Mouse (Mus musculus): Measurements from ENCODE around the gene Qtrt1. TPM values are rescaled to one million over a fixed set of nuclear protein-coding genes. Genes with fewer than 3 reads are reported as not detected.

The Qtrt1 gene
- total and polyA plus RNA-seq, 3 experiments, result 48.1 to 57.8 (median 56.8) TPM

GRCm38 (mm10) chr9:21435777-21436635, 24.4 kb downstream of the Qtrt1 start:
- dilution Hi-C loops (cut with MboI; ENCODE audit: extremely low pct_ligation_motif_present, extremely low pct_unique_long_range_greater_than_20kb, low sequenced_read_pairs), result no loop called here
- H3K4me3 ChIP-seq (replicated peaks in 1 of 3; ENCODE audit: low read depth in 2 of 3, low read length in 2 of 3, poor library complexity in 1 of 3), result no peak overlapping the region

GRCm38 (mm10) chr9:21437577-21437976, 25.9 kb downstream of the Qtrt1 start:
- dilution Hi-C loops (cut with MboI; ENCODE audit: extremely low pct_ligation_motif_present, extremely low pct_unique_long_range_greater_than_20kb, low sequenced_read_pairs), result no loop called here
- peaks cover 6 to 72% of the 10 kb centered on the region in 2 experiments for H3K36me3 ChIP-seq (replicated peaks in 1 of 2; ENCODE audit: control insufficient read depth in 1 of 2, insufficient read depth in 1 of 2, low read length in 1 of 2)
- H3K9ac ChIP-seq (ENCODE audit: insufficient read depth, low read depth), result no peak overlapping the region
- no peak overlapping the region for H3K4me2 ChIP-seq (ENCODE audit: insufficient read depth, low read depth, poor library complexity, severe bottlenecking)
- H3K27me3 ChIP-seq (replicated peaks), result no peaks in the 10 kb centered on the region
- no peaks in the 10 kb centered on the region for H3K9me3 ChIP-seq (replicated peaks; ENCODE audit: low read length)
- in situ Hi-C loops (cut with MboI; ENCODE audit: low pct_ligation_motif_present, low pct_unique_long_range_greater_than_20kb, low sequenced_read_pairs), result no loop called here
- no peak overlapping the region for H3K27ac ChIP-seq (ENCODE audit: insufficient read depth, low read depth)
- H3K4me1 ChIP-seq (ENCODE audit: control insufficient read depth in 1 of 2, insufficient read depth in 2 of 2), result peaks cover 13 to 43% of the 10 kb centered on the region in 2 experiments
- no peak for DNase-seq (ENCODE audit: extremely low read depth)
- no peak for TF ChIP-seq PAX5 (IDR thresholded peaks at IDR 0.05; ENCODE audit: low read length)
- TF ChIP-seq KAT2A (IDR thresholded peaks at IDR 0.05; ENCODE audit: insufficient replicate concordance, low read length), result no peak
- TF ChIP-seq CTCF (conservative IDR thresholded peaks at IDR 0.05 in 1 of 2, IDR thresholded peaks at IDR 0.05 in 1 of 2; ENCODE audit: low read depth in 2 of 2, low read length in 2 of 2), result no peak
- TF ChIP-seq MXI1 (IDR thresholded peaks at IDR 0.05; ENCODE audit: low read depth, low read length), result no peak
- TF ChIP-seq JUN (IDR thresholded peaks at IDR 0.05; ENCODE audit: insufficient read depth, low read depth, low read length), result no peak
- TF ChIP-seq MEF2A (IDR thresholded peaks at IDR 0.05; ENCODE audit: borderline replicate concordance, low read depth, low read length), result no peak
- TF ChIP-seq SMC3 (IDR thresholded peaks at IDR 0.05; ENCODE audit: low read depth, low read length), result no peak
- H3K79me2 ChIP-seq (replicated peaks; ENCODE audit: control insufficient read depth, extremely low read depth, insufficient read depth, poor library complexity, severe bottlenecking), result peaks cover 15% of the 10 kb centered on the region
- no peak overlapping the region for H3K4me3 ChIP-seq (replicated peaks in 1 of 3; ENCODE audit: low read depth in 2 of 3, low read length in 2 of 3, poor library complexity in 1 of 3)

More at GRCm38 (mm10) chr9:21435777-21436635, 24.4 kb downstream of the Qtrt1 start:
- TF ChIP-seq CHD2 (IDR thresholded peaks at IDR 0.05; ENCODE audit: low read length) (no peak), POLR2AphosphoS2 (IDR thresholded peaks at IDR 0.05; ENCODE audit: low read depth, low read length) (no peak), ELF1 (IDR thresholded peaks at IDR 0.05; ENCODE audit: low read depth, low read length) (no peak), MAZ (IDR thresholded peaks at IDR 0.05; ENCODE audit: low read depth, low read length) (no peak), UBTF (IDR thresholded peaks at IDR 0.05; ENCODE audit: low read depth, low read length) (no peak), RCOR1 (conservative IDR thresholded peaks at IDR 0.05; ENCODE audit: low read depth, low read length) (no peak), USF1 (IDR thresholded peaks at IDR 0.05; ENCODE audit: low read depth, low read length) (no peak), NRF1 (IDR thresholded peaks at IDR 0.05; ENCODE audit: low read depth, low read length) (no peak), CHD1 (IDR thresholded peaks at IDR 0.05; ENCODE audit: low read depth, low read length) (no peak), MAX (IDR thresholded peaks at IDR 0.05; ENCODE audit: low read length) (no peak), RAD21 (IDR thresholded peaks at IDR 0.05; ENCODE audit: low read depth, low read length) (no peak), NELFE (IDR thresholded peaks at IDR 0.05; ENCODE audit: low read depth, low read length) (no peak), KAT2A (IDR thresholded peaks at IDR 0.05; ENCODE audit: insufficient replicate concordance, low read length) (no peak), BHLHE40 (IDR thresholded peaks at IDR 0.05; ENCODE audit: low read depth, low read length) (no peak), ZC3H11A (IDR thresholded peaks at IDR 0.05; ENCODE audit: low read depth, low read length) (no peak), ETS1 (conservative IDR thresholded peaks at IDR 0.05; ENCODE audit: low read depth, low read length) (no peak), SIN3A (IDR thresholded peaks at IDR 0.05; ENCODE audit: low read length) (no peak)
- no peaks in the 10 kb centered on the region for H3K27me3 ChIP-seq (replicated peaks)
- H3K27ac ChIP-seq (ENCODE audit: insufficient read depth, low read depth), result no peak overlapping the region
- H3K4me2 ChIP-seq (ENCODE audit: insufficient read depth, low read depth, poor library complexity, severe bottlenecking), result no peak overlapping the region
- H3K9ac ChIP-seq (ENCODE audit: insufficient read depth, low read depth), result no peak overlapping the region
- in situ Hi-C loops (cut with MboI; ENCODE audit: low pct_ligation_motif_present, low pct_unique_long_range_greater_than_20kb, low sequenced_read_pairs), result no loop called here
- peaks cover 13 to 46% of the 10 kb centered on the region in 2 experiments for H3K4me1 ChIP-seq (ENCODE audit: control insufficient read depth in 1 of 2, insufficient read depth in 2 of 2)
- H3K79me2 ChIP-seq (replicated peaks; ENCODE audit: control insufficient read depth, extremely low read depth, insufficient read depth, poor library complexity, severe bottlenecking), result peaks cover 19% of the 10 kb centered on the region
- H3K9me3 ChIP-seq (replicated peaks; ENCODE audit: low read length), result no peaks in the 10 kb centered on the region
- DNase-seq (ENCODE audit: extremely low read depth), result no peak
- peaks cover 7 to 70% of the 10 kb centered on the region in 2 experiments for H3K36me3 ChIP-seq (replicated peaks in 1 of 2; ENCODE audit: control insufficient read depth in 1 of 2, insufficient read depth in 1 of 2, low read length in 1 of 2)

Measured in CH12.LX (cell line).